Mouse (Mus musculus): ENCODE measurements around the gene Gm10447. TPM values are rescaled to one million over a fixed set of nuclear protein-coding genes. Genes with fewer than 3 reads are reported as not detected.
A peak's percentile ranks its signal among the peaks of the same experiment; 100 is the strongest.

Gene Gm10447
- polyA plus RNA-seq, 1 experiment from 2014 or later, result 0.09 TPM

DNA sequence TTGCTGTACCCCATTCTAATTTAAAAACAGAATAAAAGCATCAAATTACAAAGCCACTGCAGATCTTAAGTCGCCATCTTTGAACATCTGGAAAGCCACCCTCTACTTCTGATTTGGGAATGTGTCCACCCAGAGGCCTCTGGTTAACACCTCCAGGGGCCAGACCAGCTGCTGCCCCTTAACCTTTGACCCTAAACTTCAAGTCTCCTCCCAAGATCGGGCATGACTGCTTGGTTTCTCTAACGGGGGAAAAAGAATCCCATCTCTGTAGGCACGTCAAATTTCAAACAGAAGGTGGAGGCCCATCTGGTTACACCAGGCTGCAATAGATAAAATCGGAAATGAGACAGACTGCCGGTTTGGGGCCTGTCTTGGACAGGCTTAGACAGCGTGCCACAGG, 20.9 kb upstream of the Gm10447 start:
- peak overlapping the region; percentile 92 for H3K4me2 ChIP-seq
- WGBS (ENCODE audit: insufficient replicate concordance), result 22% methylated on average over 7 of the region's 7 CpGs

DNA sequence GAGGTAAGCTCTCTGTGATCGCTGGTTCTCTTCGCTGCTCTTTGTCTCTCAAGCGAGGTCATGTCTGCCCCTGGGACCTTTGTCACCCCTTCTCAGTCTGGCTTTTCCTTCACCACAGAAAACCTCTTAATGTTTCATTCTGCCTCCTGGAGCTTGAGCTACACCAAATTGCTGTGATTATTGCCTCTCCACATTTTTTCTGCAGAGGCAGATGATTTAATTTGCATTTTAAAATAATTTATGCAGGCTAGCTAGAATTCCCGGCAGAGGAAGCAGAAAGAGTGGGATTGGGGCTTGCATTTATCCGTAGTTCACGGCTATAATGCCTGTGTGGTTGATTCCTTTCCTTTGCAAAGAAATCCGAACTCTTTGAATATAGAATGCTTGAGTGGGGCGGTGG, 18.7 kb upstream of the Gm10447 start:
- Histone ChIP-seq H3K9me3 (replicated peaks) (no peaks in the 10 kb centered on the region), H3K4me3 (replicated peaks) (no peak overlapping the region), H3K9ac (no peak overlapping the region), H3K27me3 (peaks cover 95% of the 10 kb centered on the region), H3K4me2 (no peak overlapping the region), H3K27ac (replicated peaks) (no peak overlapping the region), H3K36me3 (replicated peaks) (peaks cover 20% of the 10 kb centered on the region), H3K4me1 (replicated peaks) (peaks cover 33% of the 10 kb centered on the region)
- 38% methylated on average over 8 of the region's 8 CpGs for WGBS (ENCODE audit: insufficient replicate concordance)
- ATAC-seq (ENCODE audit: insufficient read depth), result no peak

More for the DNA sequence above, 20.9 kb upstream of the Gm10447 start:
- Histone ChIP-seq H3K36me3 (replicated peaks) (peaks cover 20% of the 10 kb centered on the region), H3K9ac (peak overlapping the region; percentile 87), H3K9me3 (replicated peaks) (no peaks in the 10 kb centered on the region), H3K4me1 (replicated peaks) (peaks cover 51% of the 10 kb centered on the region), H3K27ac (replicated peaks) (peak overlapping the region; percentile 99; the same call in 1 of the 2 replicates), H3K4me3 (replicated peaks) (peak overlapping the region; percentile 75), H3K27me3 (peaks cover 75% of the 10 kb centered on the region)
- ATAC-seq (ENCODE audit: insufficient read depth), result no peak

DNA sequence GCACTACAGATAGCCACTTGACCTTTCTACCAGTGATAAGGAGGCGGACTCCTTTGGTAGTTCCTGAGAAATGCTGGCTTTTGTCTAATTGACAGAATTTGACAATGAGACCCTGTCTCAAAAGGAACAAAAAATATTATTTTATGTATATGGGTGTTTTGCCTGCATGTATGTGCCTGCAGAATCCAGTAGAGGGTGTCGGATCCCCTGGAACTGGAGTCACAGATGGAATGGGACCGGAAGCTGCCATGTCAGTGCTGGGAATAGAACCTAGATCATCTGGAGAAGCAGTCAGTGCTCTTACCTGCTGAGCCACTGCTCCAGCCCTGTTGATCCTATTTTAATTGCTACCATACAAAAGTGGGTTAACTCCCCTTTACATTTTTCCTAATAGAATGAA, 15.8 kb upstream of the Gm10447 start:
- Histone ChIP-seq H3K4me3 (replicated peaks) (no peak overlapping the region), H3K27ac (replicated peaks) (no peak overlapping the region), H3K36me3 (replicated peaks) (peaks cover 12% of the 10 kb centered on the region), H3K9me3 (replicated peaks) (no peaks in the 10 kb centered on the region), H3K4me1 (replicated peaks) (peaks cover 11% of the 10 kb centered on the region), H3K9ac (no peak overlapping the region), H3K4me2 (no peak overlapping the region), H3K27me3 (peaks cover 85% of the 10 kb centered on the region)
- WGBS (ENCODE audit: insufficient replicate concordance), result 64% methylated on average over 3 of the region's 3 CpGs
- no peak for ATAC-seq (ENCODE audit: insufficient read depth)

DNA sequence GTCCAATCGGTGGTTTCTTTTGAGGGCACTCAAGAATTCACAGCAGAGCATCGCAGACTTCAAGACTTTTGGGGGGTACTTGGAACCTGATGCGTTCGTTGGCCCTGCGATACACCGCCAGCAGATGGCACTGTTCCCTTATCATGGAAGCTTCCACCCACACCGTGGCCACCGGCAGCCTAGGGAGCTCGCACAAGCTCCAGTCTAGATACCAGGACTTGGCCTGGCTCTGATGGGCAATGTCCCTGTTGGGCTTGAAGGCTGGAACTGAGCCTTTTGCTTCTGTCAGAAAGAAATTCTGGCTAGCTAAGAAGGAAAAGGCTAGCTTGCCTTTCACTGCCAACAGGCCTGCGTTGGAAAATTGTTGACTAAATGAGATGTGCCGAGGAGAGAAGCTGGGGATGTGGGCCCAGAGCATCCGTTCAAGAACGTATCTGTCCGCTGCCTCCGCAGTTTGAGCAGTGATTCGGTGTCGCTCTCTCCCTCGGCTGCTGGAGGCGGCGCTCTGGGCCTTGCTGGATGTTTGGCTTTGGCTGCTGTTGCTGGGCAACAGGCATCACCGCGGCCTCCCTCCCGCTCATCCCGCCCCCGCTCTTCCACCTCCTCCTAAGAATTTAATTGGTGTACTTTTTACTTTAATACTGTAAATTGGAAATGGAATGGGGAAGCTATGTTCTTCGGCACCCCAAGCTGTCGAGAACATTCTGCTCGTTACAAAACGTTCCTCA, 13.2 kb upstream of the Gm10447 start, which contains the start of gene Gm9837:
TSS of gene Gm9837 (minus strand) at position 512 of the 728 bp plus-strand sequence.
- ATAC-seq (ENCODE audit: insufficient read depth), result peak; percentile 66
- Histone ChIP-seq H3K36me3 (replicated peaks) (no peaks in the 10 kb centered on the region), H3K4me1 (replicated peaks) (peaks cover 12% of the 10 kb centered on the region), H3K27ac (replicated peaks) (no peak within 1 kb of the TSS), H3K9ac (no peak within 1 kb of the TSS), H3K9me3 (replicated peaks) (no peaks in the 10 kb centered on the region), H3K4me2 (0 out of 2 replicates have a peak within 1 kb of the TSS, but pooled peaks have one; percentile 2), H3K4me3 (replicated peaks) (no peak within 1 kb of the TSS), H3K27me3 (peaks cover 87% of the 10 kb centered on the region)
- 8% methylated on average over 29 of the region's 29 CpGs for WGBS (ENCODE audit: insufficient replicate concordance)

DNA sequence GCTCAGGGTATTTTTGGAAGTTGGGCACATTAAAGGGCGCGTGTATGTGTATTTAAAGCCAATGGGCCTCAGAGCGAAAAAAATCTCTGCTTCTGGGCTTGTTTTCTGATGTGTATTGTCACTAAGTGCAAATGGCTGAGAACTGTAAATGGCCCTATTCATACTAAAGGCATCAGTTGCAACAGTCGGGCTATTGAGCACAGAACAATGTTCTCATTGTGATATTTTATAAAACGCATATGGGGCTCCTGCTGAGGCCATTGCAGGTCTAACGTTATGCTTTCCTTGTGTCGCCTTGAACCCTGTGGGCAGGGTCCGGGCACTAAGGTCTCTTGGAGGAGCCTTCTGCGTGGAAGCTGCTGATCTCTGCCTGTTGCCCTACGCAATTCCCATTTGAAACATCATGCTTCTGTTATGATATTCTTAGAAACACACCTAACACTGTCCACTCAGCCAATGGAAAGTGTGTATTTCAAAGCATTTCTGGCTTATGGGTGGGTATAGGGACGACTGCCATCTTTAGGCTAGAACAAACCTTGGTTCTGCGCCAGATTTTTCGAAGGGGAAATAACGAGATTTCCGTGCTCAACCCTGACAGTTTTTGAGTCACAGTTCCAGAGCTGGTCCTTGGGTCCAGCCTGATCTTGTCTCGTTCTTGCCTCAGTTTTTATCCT, 12.5 kb upstream of the Gm10447 start:
- H3K9ac ChIP-seq, result no peak overlapping the region
- no peaks in the 10 kb centered on the region for H3K9me3 ChIP-seq (replicated peaks)
- H3K4me3 ChIP-seq (replicated peaks), result no peak overlapping the region
- H3K4me2 ChIP-seq, result no peak overlapping the region
- H3K4me1 ChIP-seq (replicated peaks), result peaks cover 12% of the 10 kb centered on the region
- peaks cover 87% of the 10 kb centered on the region for H3K27me3 ChIP-seq
- H3K36me3 ChIP-seq (replicated peaks), result no peaks in the 10 kb centered on the region
- no peak for ATAC-seq (ENCODE audit: insufficient read depth)
- H3K27ac ChIP-seq (replicated peaks), result no peak overlapping the region
- 39% methylated on average over 16 of the region's 16 CpGs for WGBS (ENCODE audit: insufficient replicate concordance)

DNA sequence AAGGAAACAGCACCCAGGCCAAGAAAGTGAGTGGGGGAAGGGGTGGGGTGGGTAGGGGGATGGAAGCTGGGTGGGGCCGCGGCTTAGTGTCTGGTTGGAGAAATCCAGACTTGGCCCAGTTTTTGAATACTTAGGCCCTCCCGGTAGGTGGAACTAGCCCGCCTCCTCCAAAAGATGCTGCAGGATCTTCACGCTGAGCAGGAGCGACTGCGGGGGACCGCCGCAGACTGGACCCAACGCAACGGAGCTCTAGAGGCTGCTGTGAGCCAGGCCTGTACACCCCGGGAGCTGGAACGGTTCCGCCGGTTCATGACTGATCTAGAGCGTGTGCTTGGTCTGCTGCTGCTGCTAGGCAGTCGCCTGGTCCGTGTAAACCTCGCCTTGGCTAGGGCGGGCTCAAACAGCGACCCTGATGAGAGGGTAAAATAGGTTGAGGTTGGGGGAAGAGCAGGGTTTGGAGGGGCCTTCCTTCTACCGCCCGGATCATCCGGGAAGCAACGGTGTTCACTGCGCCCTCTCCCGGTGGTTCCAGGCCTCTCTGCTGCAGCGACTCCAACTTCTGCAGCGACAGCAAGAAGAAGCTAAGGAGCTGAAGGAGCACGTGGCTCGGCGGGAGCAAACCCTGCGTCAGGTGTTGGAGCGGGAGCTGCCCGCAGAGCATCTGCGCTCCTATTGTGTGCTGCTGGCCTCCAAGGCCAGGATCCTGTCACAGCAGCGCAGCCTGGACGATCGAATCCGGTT, 9.5 kb upstream of the Gm10447 start:
- peak overlapping the region; percentile 9; the same call in 1 of the 2 replicates for H3K4me3 ChIP-seq (replicated peaks)
- 15% methylated on average over 40 of the region's 40 CpGs for WGBS (ENCODE audit: insufficient replicate concordance)
- no peaks in the 10 kb centered on the region for H3K9me3 ChIP-seq (replicated peaks)
- peaks cover 89% of the 10 kb centered on the region for H3K27me3 ChIP-seq
- H3K4me1 ChIP-seq (replicated peaks), result peaks cover 31% of the 10 kb centered on the region
- peak overlapping the region; percentile 35 for H3K4me2 ChIP-seq
- no peak overlapping the region for H3K27ac ChIP-seq (replicated peaks)
- ATAC-seq (ENCODE audit: insufficient read depth), result peak; percentile 11; the same call in 1 of the 2 replicates
- no peaks in the 10 kb centered on the region for H3K36me3 ChIP-seq (replicated peaks)
- no peak overlapping the region for H3K9ac ChIP-seq

DNA sequence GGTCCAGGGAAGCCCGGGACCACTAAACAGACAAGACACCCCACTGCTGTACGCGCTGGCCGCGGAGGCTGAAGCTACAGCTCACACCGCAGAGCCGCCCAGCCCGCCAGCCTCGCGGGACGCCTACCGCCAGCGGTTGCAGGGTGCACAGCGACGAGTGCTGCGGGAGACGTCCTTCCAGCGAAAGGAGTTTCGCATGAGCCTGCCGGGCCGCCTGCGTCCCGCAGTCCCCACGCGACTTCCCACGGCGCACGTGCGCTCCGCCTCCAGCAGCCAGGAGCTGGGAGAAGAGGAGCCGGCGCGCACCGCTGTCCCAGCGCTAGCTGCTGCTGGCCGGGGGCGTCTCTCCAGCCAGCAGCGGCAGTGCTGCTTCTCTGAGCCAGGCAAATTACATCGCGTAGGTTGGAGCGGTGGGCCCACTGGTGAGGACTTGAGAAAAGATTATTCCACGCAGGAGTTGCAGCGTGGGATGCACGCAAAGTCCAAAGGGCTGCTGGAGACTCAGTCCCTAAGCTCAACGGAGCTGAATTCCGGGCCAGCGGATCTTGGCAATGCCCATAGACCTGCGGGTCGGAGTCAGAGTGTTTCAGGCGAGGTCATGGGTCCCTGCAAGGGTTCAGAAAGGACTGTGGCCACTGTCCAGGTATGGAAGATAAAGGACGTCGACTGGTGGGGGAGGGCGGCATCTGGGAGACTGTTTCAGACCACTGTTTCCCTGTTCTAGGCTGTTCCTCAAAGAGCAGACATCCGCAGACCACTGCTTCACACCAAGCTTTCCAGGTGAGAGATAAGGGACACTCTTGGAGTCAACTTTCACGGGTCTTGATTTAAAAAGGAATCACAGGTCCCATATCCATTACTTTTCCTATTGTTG, 6.9 kb upstream of the Gm10447 start:
- no peak overlapping the region for H3K9ac ChIP-seq

DNA sequence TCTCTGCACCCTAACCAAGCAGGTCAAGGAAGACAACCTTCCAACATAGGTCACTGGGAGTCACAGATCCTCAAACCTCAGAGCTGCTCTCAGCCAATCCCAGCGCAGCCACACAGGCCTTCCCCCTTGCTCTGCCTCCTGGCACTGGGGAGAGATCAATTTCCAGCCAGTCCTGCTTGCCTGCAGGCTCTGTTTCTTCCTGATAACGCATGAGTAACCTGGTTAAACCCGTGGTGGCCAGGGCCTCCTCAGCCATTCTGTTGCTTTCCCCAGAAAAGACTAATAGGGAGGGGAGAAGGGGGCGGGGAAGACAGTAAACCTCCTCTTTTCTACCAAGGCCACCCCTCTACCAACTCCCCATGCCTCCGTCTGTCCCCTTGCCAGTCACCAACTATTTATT, 4.8 kb upstream of the Gm10447 start:
- WGBS (ENCODE audit: insufficient replicate concordance), result 7% methylated on average over 5 of the region's 5 CpGs
- Histone ChIP-seq H3K4me2 (no peak overlapping the region), H3K9ac (no peak overlapping the region), H3K27ac (replicated peaks) (no peak overlapping the region), H3K4me3 (replicated peaks) (no peak overlapping the region), H3K36me3 (replicated peaks) (no peaks in the 10 kb centered on the region), H3K4me1 (replicated peaks) (peaks cover 39% of the 10 kb centered on the region), H3K27me3 (peaks cover 90% of the 10 kb centered on the region), H3K9me3 (replicated peaks) (no peaks in the 10 kb centered on the region)
- peak; percentile 22; the same call in 1 of the 2 replicates for ATAC-seq (ENCODE audit: insufficient read depth)

More for the DNA sequence above, 6.9 kb upstream of the Gm10447 start:
- no peak for ATAC-seq (ENCODE audit: insufficient read depth)
- Histone ChIP-seq H3K4me1 (replicated peaks) (peaks cover 29% of the 10 kb centered on the region), H3K4me3 (replicated peaks) (peak overlapping the region; percentile 26; the same call in 1 of the 2 replicates), H3K27me3 (peaks cover 80% of the 10 kb centered on the region), H3K9me3 (replicated peaks) (no peaks in the 10 kb centered on the region), H3K4me2 (peak overlapping the region; percentile 57), H3K27ac (replicated peaks) (no peak overlapping the region), H3K36me3 (replicated peaks) (no peaks in the 10 kb centered on the region)
- WGBS (ENCODE audit: insufficient replicate concordance), result 7% methylated on average over 55 of the region's 55 CpGs

DNA sequence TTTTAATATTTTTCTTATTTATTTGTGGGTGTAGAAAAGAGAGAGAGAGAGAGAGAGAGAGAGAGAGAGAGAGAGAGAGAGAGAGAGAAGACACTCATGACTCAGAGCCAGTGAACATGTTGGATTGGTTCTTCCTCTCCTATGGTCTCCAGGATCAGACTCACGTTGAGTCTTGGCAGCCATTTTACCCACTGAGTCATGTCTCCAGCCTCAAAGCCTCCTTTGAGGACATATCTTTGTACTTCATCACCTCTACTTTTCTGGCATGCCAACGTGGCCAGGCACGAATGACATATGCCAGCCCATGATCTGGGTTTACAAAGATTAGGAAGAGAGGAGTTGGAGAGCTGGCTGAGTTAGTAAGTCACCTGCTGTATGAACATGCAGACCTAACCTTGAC, 3.3 kb upstream of the Gm10447 start:
- ATAC-seq (ENCODE audit: insufficient read depth), result no peak
- Histone ChIP-seq H3K27me3 (peaks cover 90% of the 10 kb centered on the region), H3K36me3 (replicated peaks) (no peaks in the 10 kb centered on the region), H3K9me3 (replicated peaks) (no peaks in the 10 kb centered on the region), H3K9ac (no peak overlapping the region), H3K4me2 (no peak overlapping the region), H3K4me1 (replicated peaks) (peaks cover 34% of the 10 kb centered on the region), H3K4me3 (replicated peaks) (no peak overlapping the region), H3K27ac (replicated peaks) (no peak overlapping the region)
- 61% methylated on average over 3 of the region's 3 CpGs for WGBS (ENCODE audit: insufficient replicate concordance)

DNA sequence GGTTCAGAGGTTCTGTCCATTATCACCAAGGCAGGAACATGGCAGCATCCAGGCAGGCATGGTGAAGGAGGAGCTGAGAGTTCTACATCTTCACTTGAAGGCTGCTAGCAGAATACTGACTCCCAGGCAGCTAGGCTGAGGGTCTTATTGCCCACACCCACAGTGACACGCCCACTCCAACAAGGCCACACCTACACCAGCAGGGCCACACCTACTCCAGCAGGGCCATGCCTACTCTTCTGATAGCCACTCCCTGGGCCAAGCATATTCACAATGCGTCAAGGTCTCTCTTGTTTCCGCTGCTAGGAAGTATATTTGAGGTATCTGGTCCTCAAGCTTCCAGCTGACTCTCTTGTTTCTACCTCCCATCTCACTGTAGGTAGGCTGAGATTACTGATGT, 2.1 kb upstream of the Gm10447 start:
- Histone ChIP-seq H3K36me3 (replicated peaks) (no peaks in the 10 kb centered on the region), H3K4me2 (no peak overlapping the region), H3K27ac (replicated peaks) (no peak overlapping the region), H3K9ac (no peak overlapping the region), H3K4me3 (replicated peaks) (no peak overlapping the region), H3K9me3 (replicated peaks) (no peaks in the 10 kb centered on the region), H3K4me1 (replicated peaks) (peaks cover 33% of the 10 kb centered on the region), H3K27me3 (peaks cover 84% of the 10 kb centered on the region)
- ATAC-seq (ENCODE audit: insufficient read depth), result no peak
- WGBS (ENCODE audit: insufficient replicate concordance), result 49% methylated on average over 3 of the region's 3 CpGs

Measured in liver, embryonic 15.5 days (tissue).